Mouse (Mus musculus) myocyte (in vitro differentiated cells): Measurements from ENCODE around the gene Ndufc2.

Source experiments
- E2F4 ChIP-seq: IDR thresholded peaks from one replicate; pipeline ENCODE4 v1.6.1; 2011; ENCODE audit warnings: mild to moderate bottlenecking, control low read depth, moderate library complexity; ENCODE audit not compliant: insufficient read depth
- POLR2A ChIP-seq: IDR thresholded peaks from one replicate; pipeline ENCODE4 v1.6.1; 2011; ENCODE audit warnings: low read depth, mild to moderate bottlenecking, control low read depth, moderate library complexity; ENCODE audit not compliant: insufficient read length
- POLR2AphosphoS2 ChIP-seq: IDR thresholded peaks from one replicate; pipeline ENCODE4 v1.6.1; 2011; ENCODE audit warnings: low read depth, control low read depth; ENCODE audit not compliant: insufficient read length
- SRF ChIP-seq: IDR thresholded peaks from one replicate; pipeline ENCODE4 v1.6.1; 2011; ENCODE audit warnings: low read depth; ENCODE audit not compliant: control insufficient read depth, insufficient read length

DNA sequence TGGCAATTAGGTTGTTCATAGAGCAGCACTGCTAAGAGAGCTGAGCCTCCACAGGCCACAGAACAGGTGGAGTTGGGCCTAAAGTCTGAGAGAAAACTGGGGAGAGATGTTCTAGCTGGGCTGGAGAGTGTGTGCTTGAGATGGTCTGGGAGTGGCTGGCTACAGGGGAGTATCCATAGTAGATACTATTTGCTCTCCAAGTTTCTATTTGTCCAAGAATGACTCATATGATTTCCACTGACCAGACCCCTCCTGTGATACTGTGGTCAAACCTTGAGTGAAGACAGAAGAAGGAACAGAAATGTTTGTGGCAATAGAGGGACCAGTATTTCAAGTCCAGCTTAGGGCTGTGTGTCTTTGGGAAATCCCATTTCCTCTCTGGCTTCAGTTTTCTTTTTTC, 39.2 kb downstream of the Ndufc2 start:
- no peak for TF ChIP-seq POLR2AphosphoS2
- no peak for TF ChIP-seq E2F4
- no peak for TF ChIP-seq POLR2A
- TF ChIP-seq SRF, result no peak
